Mouse (Mus musculus) adrenal gland, postnatal 10 days (tissue): ENCODE measurements around the gene Entpd1. TPM values are rescaled to one million over a fixed set of nuclear protein-coding genes. Genes with fewer than 3 reads are reported as not detected.

Experiments used
- DNase-seq: peaks from one replicate; pipeline ENCODE4 v3.0.0; 2021; ENCODE audit warnings: mixed read lengths
- total RNA-seq, 2 experiments: library from RNA; stranded (reverse); gene quantifications; 2 replicates each; pipeline ENCODE4 v1.2.3; 2021

Entpd1 gene
- total RNA-seq, 2 experiments from 2014 or later: 27.2 to 32.8 TPM

- DNase-seq: no peak
Observed at GRCm38 (mm10) chr19:40628950-40629349, 16.8 kb downstream of the Entpd1 start.

GRCm38 (mm10) chr19:40630096-40630495, 17.9 kb downstream of the Entpd1 start:
- DNase-seq: peak; percentile 27

- DNase-seq: no peak
Observed at GRCm38 (mm10) chr19:40630606-40631005, 18.4 kb downstream of the Entpd1 start.

GRCm38 (mm10) chr19:40632193-40632592, 20.0 kb downstream of the Entpd1 start:
- no peak for DNase-seq

GRCm38 (mm10) chr19:40632668-40633067, 20.5 kb downstream of the Entpd1 start:
- no peak for DNase-seq

- no peak for DNase-seq
Observed at GRCm38 (mm10) chr19:40633144-40633543, 21.0 kb downstream of the Entpd1 start.

GRCm38 (mm10) chr19:40637091-40637490, 24.9 kb downstream of the Entpd1 start:
- DNase-seq: peak; percentile 28

- DNase-seq: no peak
Observed at GRCm38 (mm10) chr19:40637601-40638000, 25.4 kb downstream of the Entpd1 start.

- DNase-seq: no peak
Observed at GRCm38 (mm10) chr19:40638582-40638981, 26.4 kb downstream of the Entpd1 start.

GRCm38 (mm10) chr19:40639729-40640304, 27.7 kb downstream of the Entpd1 start:
- DNase-seq: no peak

GRCm38 (mm10) chr19:40640799-40641198, 28.6 kb downstream of the Entpd1 start:
- no peak for DNase-seq

GRCm38 (mm10) chr19:40643846-40644245, 31.7 kb downstream of the Entpd1 start:
- DNase-seq: no peak

GRCm38 (mm10) chr19:40646379-40646778, 34.2 kb downstream of the Entpd1 start:
- DNase-seq: no peak

GRCm38 (mm10) chr19:40647319-40648158, 35.4 kb downstream of the Entpd1 start:
- no peak for DNase-seq

GRCm38 (mm10) chr19:40650090-40650489, 37.9 kb downstream of the Entpd1 start:
- no peak for DNase-seq

- DNase-seq: no peak
Observed at GRCm38 (mm10) chr19:40656207-40656606, 44.0 kb downstream of the Entpd1 start.

GRCm38 (mm10) chr19:40658281-40658680, 46.1 kb downstream of the Entpd1 start:
- no peak for DNase-seq

GRCm38 (mm10) chr19:40658935-40659334, 46.8 kb downstream of the Entpd1 start:
- no peak for DNase-seq

- peak; percentile 38 for DNase-seq
Observed at GRCm38 (mm10) chr19:40659651-40660478, 47.7 kb downstream of the Entpd1 start.

GRCm38 (mm10) chr19:40660510-40660909, 48.3 kb downstream of the Entpd1 start:
- no peak for DNase-seq

- no peak for DNase-seq
Observed at GRCm38 (mm10) chr19:40661108-40661507, 48.9 kb downstream of the Entpd1 start.

- no peak for DNase-seq
Observed at GRCm38 (mm10) chr19:40661874-40662273, 49.7 kb downstream of the Entpd1 start.

- no peak for DNase-seq
Observed at GRCm38 (mm10) chr19:40662727-40663126, 50.6 kb downstream of the Entpd1 start.
